Mouse (Mus musculus) heart, adult 10 weeks (tissue): Measurements from ENCODE around the gene Aldh1l1. TPM values are rescaled to one million over a fixed set of nuclear protein-coding genes. Genes with fewer than 3 reads are reported as not detected.

Experiments used
- polyA plus RNA-seq: library from polyadenylated mRNA; stranded (reverse); fragments of 350-450 nt; fragmentation: Illumina TruSeq; extraction: RNeasy Lipid Tissue Mini Kit (QIAGEN cat#74804); gene quantifications from one replicate; pipeline ENCODE4 v1.2.3, GENCODE M21; 2014; ENCODE audit warnings: low read depth, low replicate concordance

Aldh1l1 gene
- polyA plus RNA-seq = 4.5 TPM

DNA sequence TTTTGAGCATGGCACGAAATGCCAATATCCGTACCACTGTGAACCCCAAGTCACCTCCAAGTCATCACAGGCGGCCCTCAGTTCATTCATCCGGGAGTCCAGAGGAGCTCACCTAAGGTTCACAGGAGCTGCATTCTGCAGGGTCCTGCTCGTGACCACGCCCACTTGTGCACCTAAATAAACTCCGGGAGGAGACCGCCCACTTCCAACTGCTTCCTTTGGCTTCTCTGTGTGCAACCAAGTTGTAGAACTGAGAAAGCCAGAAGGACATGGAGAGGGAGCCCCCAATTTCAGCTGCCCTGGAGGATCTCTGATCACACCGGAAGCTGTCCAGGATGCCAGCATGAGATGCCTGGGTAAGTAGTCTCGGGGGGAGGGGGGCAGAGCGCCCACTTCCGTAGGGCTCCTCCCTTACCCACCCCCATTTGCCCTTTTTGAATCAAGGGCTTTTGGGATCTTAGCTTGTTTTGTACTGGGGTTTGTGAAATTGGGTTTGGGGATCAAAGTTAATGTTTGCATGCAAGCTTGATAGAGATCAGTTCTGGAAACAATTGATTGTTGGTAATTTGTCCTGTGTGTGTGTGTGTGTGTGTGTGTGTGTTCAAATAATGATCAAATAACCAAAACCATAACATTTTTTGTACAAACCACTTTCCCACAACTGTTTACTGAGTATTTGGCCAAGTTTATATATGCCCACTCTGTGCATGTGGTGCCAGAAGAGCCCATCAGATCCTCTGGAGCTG is at the start of gene Aldh1l1:
Gene Aldh1l1 (plus strand): TSS at position 252 of the 746 bp plus-strand sequence.

GRCm38 (mm10) chr6:90462181-90462706 is 24.0 kb upstream of the Aldh1l1 start, which contains the start of gene Klf15:
Gene Klf15, plus strand, starts transcription at chr6:90462576.

GRCm38 (mm10) chr6:90604533-90605297 is 118.5 kb downstream of the Aldh1l1 start, which contains the start of gene Slc41a3:
Gene Slc41a3, plus strand, starts transcription at chr6:90604725.

Other genes starting within 250 kb of the Aldh1l1 start
- not detected for gene Vmn1r54, start 240.1 kb upstream of the Aldh1l1 start, polyA plus RNA-seq
- gene BC048671, start 185.2 kb upstream of the Aldh1l1 start, polyA plus RNA-seq = not detected
- not detected for gene Chst13, start 161.2 kb upstream of the Aldh1l1 start, polyA plus RNA-seq
- gene Uroc1, start 153.1 kb upstream of the Aldh1l1 start, polyA plus RNA-seq = not detected
- gene Zxdc, start 116.9 kb upstream of the Aldh1l1 start, polyA plus RNA-seq = 11.0 TPM
- gene Cfap100, start 57.6 kb upstream of the Aldh1l1 start, polyA plus RNA-seq = 0.73 TPM
- 53.3 TPM for gene Klf15, start 23.9 kb upstream of the Aldh1l1 start, polyA plus RNA-seq
- gene Slc41a3, start 118.3 kb downstream of the Aldh1l1 start, polyA plus RNA-seq = 79.6 TPM